Mouse (Mus musculus) G1E (cell line): Measurements from ENCODE around the gene 1700016C15Rik.

ENCODE experiments used
- CTCF ChIP-seq: IDR thresholded peaks from 2 replicates; pipeline ENCODE4 v1.5.1; 2012; ENCODE audit warnings: low read depth, low read length, inconsistent platforms, mixed read lengths
- GATA2 ChIP-seq: IDR thresholded peaks from 2 replicates; pipeline ENCODE4 v1.6.1; 2012; ENCODE audit warnings: low read depth, low read length, inconsistent platforms, borderline replicate concordance
- POLR2AphosphoS5 ChIP-seq: IDR thresholded peaks from 2 replicates; pipeline ENCODE4 v1.6.1; 2012; ENCODE audit warnings: low read depth, low read length, inconsistent platforms; ENCODE audit not compliant: insufficient replicate concordance

GRCm38 (mm10) chr1:177717057-177717835, 12.4 kb upstream of the 1700016C15Rik start:
- no peak for TF ChIP-seq CTCF
- no peak for TF ChIP-seq POLR2AphosphoS5
- TF ChIP-seq GATA2, result no peak
